Mouse (Mus musculus): ENCODE data around the gene Crybg1. TPM values are rescaled to one million over a fixed set of nuclear protein-coding genes. Genes with fewer than 3 reads are reported as not detected.

Crybg1 gene
- total and polyA plus RNA-seq, 3 experiments, result 3.9 to 6.6 (median 5.2) TPM

DNA sequence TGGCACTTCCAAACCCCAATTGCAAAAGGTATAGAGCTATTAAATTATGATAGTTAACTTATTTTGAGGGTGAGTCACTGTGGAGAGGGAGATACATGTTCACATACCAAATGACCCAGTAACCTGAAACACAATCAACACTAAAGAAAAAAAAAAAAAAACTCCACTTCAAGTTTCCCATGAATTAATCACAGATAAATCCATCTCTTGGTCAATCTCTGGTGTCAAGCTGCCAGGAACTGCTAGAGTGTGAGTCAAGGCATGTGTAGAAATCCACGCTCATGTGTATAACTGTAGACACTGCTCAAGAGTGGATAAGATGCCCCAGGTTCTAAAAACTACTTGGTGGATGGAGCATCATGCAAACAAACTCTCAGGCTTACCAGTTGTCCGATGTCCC lies 109.5 kb downstream of the Crybg1 start:
- Histone ChIP-seq H3K9me3 (replicated peaks; ENCODE audit: low read length) (no peaks in the 10 kb centered on the region), H3K4me2 (ENCODE audit: insufficient read depth, low read depth, poor library complexity, severe bottlenecking) (no peak overlapping the region), H3K79me2 (replicated peaks; ENCODE audit: control insufficient read depth, extremely low read depth, insufficient read depth, poor library complexity, severe bottlenecking) (no peaks in the 10 kb centered on the region), H3K27ac (ENCODE audit: insufficient read depth, low read depth) (no peak overlapping the region), H3K36me3 (replicated peaks in 1 of 2; ENCODE audit: control insufficient read depth in 1 of 2, insufficient read depth in 1 of 2, low read length in 1 of 2) (no peaks in the 10 kb centered on the region), H3K4me3 (replicated peaks in 1 of 3; ENCODE audit: low read depth in 2 of 3, low read length in 2 of 3, poor library complexity in 1 of 3) (no peak overlapping the region), H3K9ac (ENCODE audit: insufficient read depth, low read depth) (no peak overlapping the region), H3K27me3 (replicated peaks) (no peaks in the 10 kb centered on the region), H3K4me1 (ENCODE audit: control insufficient read depth in 1 of 2, insufficient read depth in 2 of 2) (peaks cover 0 to 3% of the 10 kb centered on the region in 2 experiments; a peak in 1 of 4 replicates)
- in situ Hi-C loops (cut with MboI; ENCODE audit: low pct_ligation_motif_present, low pct_unique_long_range_greater_than_20kb, low sequenced_read_pairs) (no loop called here), dilution Hi-C loops (cut with MboI; ENCODE audit: extremely low pct_ligation_motif_present, extremely low pct_unique_long_range_greater_than_20kb, low sequenced_read_pairs) (no loop called here)
- no peak for DNase-seq (ENCODE audit: extremely low read depth)
- no peak for TF ChIP-seq RAD21 (IDR thresholded peaks at IDR 0.05; ENCODE audit: low read depth, low read length)
- TF ChIP-seq TCF12 (IDR thresholded peaks at IDR 0.05; ENCODE audit: low read depth, low read length), result no peak
- no peak for TF ChIP-seq MEF2A (IDR thresholded peaks at IDR 0.05; ENCODE audit: borderline replicate concordance, low read depth, low read length)
- no peak for TF ChIP-seq USF2 (conservative IDR thresholded peaks at IDR 0.05; ENCODE audit: low read depth, low read length)
- TF ChIP-seq ZKSCAN1 (IDR thresholded peaks at IDR 0.05; ENCODE audit: borderline replicate concordance, low read depth, low read length), result no peak
- no peak for TF ChIP-seq E2F4 (IDR thresholded peaks at IDR 0.05; ENCODE audit: insufficient replicate concordance, low read depth, low read length)
- no peak for TF ChIP-seq NRF1 (IDR thresholded peaks at IDR 0.05; ENCODE audit: low read depth, low read length)
- TF ChIP-seq USF1 (IDR thresholded peaks at IDR 0.05; ENCODE audit: low read depth, low read length), result no peak
- TF ChIP-seq GABPA (IDR thresholded peaks at IDR 0.05; ENCODE audit: insufficient replicate concordance, low read depth, low read length), result no peak
- TF ChIP-seq ZC3H11A (IDR thresholded peaks at IDR 0.05; ENCODE audit: low read depth, low read length), result no peak
- no peak for TF ChIP-seq MXI1 (IDR thresholded peaks at IDR 0.05; ENCODE audit: low read depth, low read length)
- no peak for TF ChIP-seq SMC3 (IDR thresholded peaks at IDR 0.05; ENCODE audit: low read depth, low read length)
- TF ChIP-seq MYC (IDR thresholded peaks at IDR 0.05; ENCODE audit: low read depth, low read length), result no peak
- no peak for TF ChIP-seq ZNF384 (IDR thresholded peaks at IDR 0.05; ENCODE audit: low read depth, low read length)
- TF ChIP-seq MAX (IDR thresholded peaks at IDR 0.05; ENCODE audit: low read length), result no peak
- no peak for TF ChIP-seq ELF1 (IDR thresholded peaks at IDR 0.05; ENCODE audit: low read depth, low read length)

DNA sequence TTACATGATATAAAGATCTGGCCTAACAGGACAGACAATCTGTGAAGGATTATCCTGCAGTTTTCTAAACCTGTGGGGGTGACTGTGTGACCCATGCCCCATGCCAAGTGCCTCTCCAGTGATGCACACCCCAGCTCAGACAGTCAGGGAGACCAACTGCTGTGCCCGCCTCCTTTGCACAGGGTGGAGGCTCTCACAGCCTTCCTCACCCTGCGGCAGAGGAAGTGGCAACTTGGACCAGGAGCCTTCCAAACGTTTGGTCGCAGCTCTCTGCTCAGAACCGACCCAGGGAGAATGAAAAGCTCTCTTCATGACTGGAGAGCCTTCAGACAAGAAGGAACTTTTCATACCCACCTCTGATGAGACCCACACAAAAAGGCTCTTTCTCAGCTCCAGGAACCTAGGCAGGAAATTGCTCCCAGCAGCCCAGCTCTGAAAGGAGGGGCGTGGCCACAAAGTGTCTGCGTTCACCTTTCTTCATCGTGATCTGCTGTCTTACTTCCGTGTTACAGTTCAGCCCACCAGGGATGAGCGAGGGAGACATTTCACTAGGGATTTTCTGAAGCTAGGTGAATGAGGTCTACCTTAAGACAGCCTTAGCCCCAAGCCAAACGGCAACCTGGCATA lies 110.6 kb downstream of the Crybg1 start:
- no peaks in the 10 kb centered on the region for H3K79me2 ChIP-seq (replicated peaks; ENCODE audit: control insufficient read depth, extremely low read depth, insufficient read depth, poor library complexity, severe bottlenecking)
- no peak overlapping the region for H3K9ac ChIP-seq (ENCODE audit: insufficient read depth, low read depth)
- H3K4me2 ChIP-seq (ENCODE audit: insufficient read depth, low read depth, poor library complexity, severe bottlenecking), result peak overlapping the region; percentile 39; the same call in 1 of the 2 replicates
- peaks cover 0 to 2% of the 10 kb centered on the region in 2 experiments; a peak in 1 of 4 replicates for H3K4me1 ChIP-seq (ENCODE audit: control insufficient read depth in 1 of 2, insufficient read depth in 2 of 2)
- TF ChIP-seq ELF1 (IDR thresholded peaks at IDR 0.05; ENCODE audit: low read depth, low read length), result peak; percentile 51
- TF ChIP-seq BHLHE40 (IDR thresholded peaks at IDR 0.05; ENCODE audit: low read depth, low read length), result no peak
- no peak for TF ChIP-seq ZC3H11A (IDR thresholded peaks at IDR 0.05; ENCODE audit: low read depth, low read length)
- peaks cover 4% of the 10 kb centered on the region for H3K9me3 ChIP-seq (replicated peaks; ENCODE audit: low read length)
- DNase-seq (ENCODE audit: extremely low read depth), result no peak
- dilution Hi-C loops (cut with MboI; ENCODE audit: extremely low pct_ligation_motif_present, extremely low pct_unique_long_range_greater_than_20kb, low sequenced_read_pairs) (no loop called here), in situ Hi-C loops (cut with MboI; ENCODE audit: low pct_ligation_motif_present, low pct_unique_long_range_greater_than_20kb, low sequenced_read_pairs) (no loop called here)
- no peaks in the 10 kb centered on the region for H3K27me3 ChIP-seq (replicated peaks)
- no peak overlapping the region for H3K27ac ChIP-seq (ENCODE audit: insufficient read depth, low read depth)
- H3K4me3 ChIP-seq (replicated peaks in 1 of 3; ENCODE audit: low read depth in 2 of 3, low read length in 2 of 3, poor library complexity in 1 of 3), result no peak overlapping the region
- no peaks in the 10 kb centered on the region for H3K36me3 ChIP-seq (replicated peaks in 1 of 2; ENCODE audit: control insufficient read depth in 1 of 2, insufficient read depth in 1 of 2, low read length in 1 of 2)
